Mouse (Mus musculus): ENCODE data around the gene Gm20431. TPM values are rescaled to one million over a fixed set of nuclear protein-coding genes. Genes with fewer than 3 reads are reported as not detected.

Gm20431 gene
- polyA plus RNA-seq, 1 experiment from 2014 or later = 8.2 TPM

GRCm38 (mm10) chr2:167632731-167633536 lies 28.4 kb downstream of the Gm20431 start:
- Histone ChIP-seq H3K36me3 (ENCODE audit: poor library complexity, severe bottlenecking) (peaks cover 7% of the 10 kb centered on the region), H3K27ac (peak overlapping the region; percentile 68; the same call in 1 of the 2 replicates), H3K9me3 (replicated peaks) (no peaks in the 10 kb centered on the region), H3K4me3 (peak overlapping the region; percentile 78), H3K4me1 (peaks cover 45% of the 10 kb centered on the region), H3K9ac (peak overlapping the region; percentile 92), H3K4me2 (peak overlapping the region; percentile 94), H3K27me3 (no peaks in the 10 kb centered on the region)
- 84% methylated on average over 12 of the region's 12 CpGs for WGBS
- ATAC-seq = no peak

DNA sequence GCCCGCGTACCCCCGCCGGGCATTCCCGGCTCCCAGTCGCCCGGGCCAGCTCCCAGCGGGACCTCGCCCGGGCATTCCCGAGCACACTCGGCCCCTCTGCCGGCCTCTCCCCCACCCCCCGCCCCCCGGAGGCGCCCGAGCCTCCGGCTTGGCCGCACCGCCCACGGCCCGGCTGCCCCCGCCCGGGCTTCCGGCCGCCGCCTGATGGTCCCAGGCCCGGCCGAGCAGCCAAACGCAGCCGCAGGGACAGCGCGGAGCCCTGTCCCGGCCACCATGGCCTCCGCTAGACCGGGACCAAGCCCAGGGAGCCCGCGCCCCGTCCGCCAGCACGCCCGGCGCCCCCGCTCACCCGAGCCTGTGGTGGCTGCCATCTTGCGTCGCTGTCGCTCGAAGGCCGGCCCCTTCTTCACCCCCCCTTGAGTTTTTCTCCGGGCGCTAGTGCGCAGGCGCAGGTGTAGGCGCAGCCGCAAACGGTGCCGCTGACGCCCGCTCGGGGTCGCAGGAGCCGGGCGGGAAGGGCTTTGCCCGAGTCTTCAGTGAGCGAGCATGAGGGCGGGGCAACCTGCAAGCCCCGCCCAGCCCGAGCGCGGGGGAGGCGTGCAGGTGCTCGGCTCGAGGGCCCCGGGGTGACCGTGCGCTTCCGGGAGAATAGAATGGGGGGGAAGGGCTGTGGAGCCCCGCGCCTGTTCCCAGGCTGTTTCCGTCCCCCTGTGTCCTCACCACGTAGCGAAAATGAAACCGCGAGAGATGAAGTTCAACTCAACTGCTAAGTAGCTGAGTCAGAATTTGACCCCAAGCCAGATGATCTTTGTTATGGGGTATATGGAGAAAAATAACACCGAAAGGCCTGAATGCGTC lies 29.5 kb downstream of the Gm20431 start, which contains the start of gene Ube2v1:
Gene Ube2v1, minus strand, starts transcription at position 505 of the 858 bp plus-strand sequence.
- peaks cover 56% of the 10 kb centered on the region for H3K4me1 ChIP-seq
- peak within 1 kb of the TSS; percentile 94 for H3K4me2 ChIP-seq
- peak within 1 kb of the TSS; percentile 81 for H3K27ac ChIP-seq
- peak; percentile 86 for ATAC-seq
- WGBS = under 1% methylated on average over 85 of the region's 87 CpGs
- H3K27me3 ChIP-seq = no peaks in the 10 kb centered on the region
- H3K4me3 ChIP-seq = peak within 1 kb of the TSS; percentile 78
- no peaks in the 10 kb centered on the region for H3K9me3 ChIP-seq (replicated peaks)
- H3K36me3 ChIP-seq (ENCODE audit: poor library complexity, severe bottlenecking) = peaks cover 12% of the 10 kb centered on the region
- peak within 1 kb of the TSS; percentile 92 for H3K9ac ChIP-seq

- peaks cover 15% of the 10 kb centered on the region for H3K36me3 ChIP-seq (ENCODE audit: poor library complexity, severe bottlenecking)
- peak overlapping the region; percentile 78 for H3K4me3 ChIP-seq
- WGBS = under 1% methylated on average over 30 of the region's 31 CpGs
- ATAC-seq = peak; percentile 20; the same call in 1 of the 2 replicates
- H3K27ac ChIP-seq = peak overlapping the region; percentile 81
- peak overlapping the region; percentile 94 for H3K4me2 ChIP-seq
- peaks cover 56% of the 10 kb centered on the region for H3K4me1 ChIP-seq
- no peaks in the 10 kb centered on the region for H3K9me3 ChIP-seq (replicated peaks)
- H3K27me3 ChIP-seq = no peaks in the 10 kb centered on the region
- H3K9ac ChIP-seq = peak overlapping the region; percentile 92
Observed at GRCm38 (mm10) chr2:167631181-167631590, 30.1 kb downstream of the Gm20431 start.

DNA sequence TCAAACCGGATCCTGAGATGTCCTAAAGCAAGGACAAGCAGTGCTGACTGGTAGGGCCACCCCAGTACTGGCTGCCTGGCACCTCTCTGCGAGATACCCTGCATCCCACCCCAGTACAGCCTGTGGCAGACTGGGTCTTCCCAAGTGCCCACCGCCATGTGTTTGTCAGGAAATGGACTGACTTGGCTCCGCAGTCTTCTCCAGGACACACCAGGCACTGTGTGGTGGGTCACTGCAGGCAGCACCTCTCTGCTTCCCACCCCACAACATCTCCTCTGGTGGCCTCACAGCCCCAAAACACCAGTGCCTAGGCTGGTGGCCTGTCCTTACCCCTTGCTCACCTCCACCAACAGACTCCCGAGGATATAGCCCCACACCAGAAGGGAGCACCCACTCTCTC lies 30.9 kb downstream of the Gm20431 start:
- Histone ChIP-seq H3K9ac (peak overlapping the region; percentile 92), H3K9me3 (replicated peaks) (no peaks in the 10 kb centered on the region), H3K27me3 (no peaks in the 10 kb centered on the region), H3K4me3 (peak overlapping the region; percentile 78), H3K4me1 (peaks cover 60% of the 10 kb centered on the region), H3K36me3 (ENCODE audit: poor library complexity, severe bottlenecking) (peaks cover 15% of the 10 kb centered on the region), H3K4me2 (peak overlapping the region; percentile 94), H3K27ac (no peak overlapping the region)
- ATAC-seq = no peak
- WGBS = 82% methylated on average over 5 of the region's 5 CpGs

DNA sequence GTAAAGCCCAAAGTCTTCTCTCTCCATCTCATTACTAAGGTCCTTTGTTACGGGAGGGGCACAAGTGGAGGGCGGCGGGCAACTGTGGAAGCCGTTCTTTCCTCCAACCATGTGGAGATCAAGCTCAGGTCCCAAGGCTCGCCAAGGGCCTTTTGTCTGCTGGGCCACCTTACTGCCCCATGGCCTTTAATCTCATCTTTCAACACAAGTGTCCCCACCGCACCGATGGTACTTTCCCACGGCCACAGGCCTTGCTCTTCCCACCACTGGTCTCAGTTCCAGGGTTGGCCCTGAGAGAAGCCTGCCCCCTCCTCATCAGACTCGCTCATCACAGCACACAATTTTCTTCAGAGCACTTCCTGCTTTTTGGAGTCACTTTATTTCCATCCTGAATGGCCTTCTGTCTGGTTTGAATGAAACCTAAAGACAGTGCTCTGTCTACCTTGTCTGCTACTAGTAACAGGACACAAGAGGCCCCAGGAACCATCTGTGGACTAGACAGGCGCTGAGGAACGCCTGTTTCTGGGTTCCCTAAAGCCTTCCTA lies 31.6 kb downstream of the Gm20431 start:
- H3K4me1 ChIP-seq = peaks cover 60% of the 10 kb centered on the region

GRCm38 (mm10) chr2:167628872-167629271 lies 32.4 kb downstream of the Gm20431 start:
- H3K36me3 ChIP-seq (ENCODE audit: poor library complexity, severe bottlenecking) = peaks cover 15% of the 10 kb centered on the region
- H3K4me1 ChIP-seq = peaks cover 58% of the 10 kb centered on the region
- no peak overlapping the region for H3K4me3 ChIP-seq
- H3K9ac ChIP-seq = no peak overlapping the region
- H3K27me3 ChIP-seq = no peaks in the 10 kb centered on the region
- no peaks in the 10 kb centered on the region for H3K9me3 ChIP-seq (replicated peaks)
- WGBS = 52% methylated on average over 4 of the region's 4 CpGs
- H3K27ac ChIP-seq = no peak overlapping the region
- H3K4me2 ChIP-seq = no peak overlapping the region
- no peak for ATAC-seq

More for the DNA sequence above, 31.6 kb downstream of the Gm20431 start:
- no peak for ATAC-seq
- H3K27ac ChIP-seq = no peak overlapping the region
- H3K4me2 ChIP-seq = peak overlapping the region; percentile 94
- peaks cover 15% of the 10 kb centered on the region for H3K36me3 ChIP-seq (ENCODE audit: poor library complexity, severe bottlenecking)
- H3K9ac ChIP-seq = peak overlapping the region; percentile 92
- H3K27me3 ChIP-seq = no peaks in the 10 kb centered on the region
- peak overlapping the region; percentile 78 for H3K4me3 ChIP-seq
- 73% methylated on average over 11 of the region's 11 CpGs for WGBS
- no peaks in the 10 kb centered on the region for H3K9me3 ChIP-seq (replicated peaks)

DNA sequence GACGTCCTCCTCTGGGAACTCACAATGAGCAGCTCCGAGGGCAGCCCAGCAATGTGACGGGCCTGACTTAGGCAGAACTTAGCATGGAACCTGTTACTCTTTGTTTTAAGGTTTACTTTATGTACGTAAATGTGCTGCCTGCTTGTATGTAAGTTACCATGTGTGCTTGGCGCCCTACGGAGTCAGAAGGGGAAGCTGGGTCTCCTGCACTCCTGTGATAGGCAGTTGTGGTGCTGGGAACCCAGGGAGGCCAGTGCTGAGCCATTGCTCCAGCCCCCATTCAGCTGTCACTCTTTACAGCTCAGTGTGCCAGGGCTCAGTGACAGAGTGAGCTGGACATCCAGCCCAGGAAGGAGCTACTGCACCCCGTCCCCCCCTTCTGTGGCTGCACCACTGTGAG lies 34.3 kb downstream of the Gm20431 start:
- Histone ChIP-seq H3K4me3 (no peak overlapping the region), H3K9ac (peak overlapping the region; percentile 21; the same call in 1 of the 2 replicates), H3K36me3 (ENCODE audit: poor library complexity, severe bottlenecking) (peaks cover 15% of the 10 kb centered on the region), H3K27ac (no peak overlapping the region), H3K27me3 (no peaks in the 10 kb centered on the region), H3K4me1 (peaks cover 46% of the 10 kb centered on the region), H3K4me2 (no peak overlapping the region), H3K9me3 (replicated peaks) (no peaks in the 10 kb centered on the region)
- ATAC-seq = no peak
- WGBS = 83% methylated on average over 7 of the region's 7 CpGs

DNA sequence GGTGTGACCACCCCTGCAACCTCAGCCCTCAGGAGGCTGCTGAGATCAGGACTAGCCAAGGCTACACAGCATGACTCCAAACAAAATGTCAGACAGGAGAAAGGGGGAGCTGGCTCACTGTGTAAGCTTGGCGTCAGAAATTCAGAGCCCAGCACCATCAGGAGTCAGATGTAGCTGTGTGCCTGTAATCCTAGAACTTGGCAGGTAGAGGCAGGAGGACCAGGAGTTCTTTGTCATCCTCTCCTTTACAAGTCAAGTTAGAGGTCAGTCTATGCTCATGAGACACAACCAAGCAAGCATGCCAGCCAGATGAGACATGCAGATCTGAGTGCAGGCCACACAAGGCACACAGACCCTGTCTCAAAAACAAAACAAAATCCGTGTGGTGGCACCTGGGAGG lies 35.6 kb downstream of the Gm20431 start:
- Histone ChIP-seq H3K27ac (no peak overlapping the region), H3K4me3 (no peak overlapping the region), H3K9ac (no peak overlapping the region), H3K27me3 (no peaks in the 10 kb centered on the region), H3K36me3 (ENCODE audit: poor library complexity, severe bottlenecking) (peaks cover 15% of the 10 kb centered on the region), H3K4me1 (peaks cover 46% of the 10 kb centered on the region), H3K9me3 (replicated peaks) (no peaks in the 10 kb centered on the region), H3K4me2 (no peak overlapping the region)
- WGBS = 52% methylated on average over 2 of the region's 2 CpGs
- no peak for ATAC-seq

- H3K4me1 ChIP-seq = peaks cover 34% of the 10 kb centered on the region
- H3K4me2 ChIP-seq = no peak overlapping the region
- no peak for ATAC-seq
- no peak overlapping the region for H3K27ac ChIP-seq
- no peak overlapping the region for H3K9ac ChIP-seq
- 90% methylated on average over 6 of the region's 6 CpGs for WGBS
- no peak overlapping the region for H3K4me3 ChIP-seq
- no peaks in the 10 kb centered on the region for H3K9me3 ChIP-seq (replicated peaks)
- H3K27me3 ChIP-seq = no peaks in the 10 kb centered on the region
- H3K36me3 ChIP-seq (ENCODE audit: poor library complexity, severe bottlenecking) = peaks cover 15% of the 10 kb centered on the region
Observed at GRCm38 (mm10) chr2:167624368-167625075, 36.8 kb downstream of the Gm20431 start.

GRCm38 (mm10) chr2:167622965-167623364 lies 38.3 kb downstream of the Gm20431 start:
- Histone ChIP-seq H3K4me3 (no peak overlapping the region), H3K4me2 (no peak overlapping the region), H3K27me3 (no peaks in the 10 kb centered on the region), H3K9me3 (replicated peaks) (no peaks in the 10 kb centered on the region), H3K9ac (no peak overlapping the region), H3K36me3 (ENCODE audit: poor library complexity, severe bottlenecking) (peaks cover 10% of the 10 kb centered on the region; the same call in 1 of the 2 replicates), H3K4me1 (peaks cover 21% of the 10 kb centered on the region; the same call in 1 of the 2 replicates), H3K27ac (no peak overlapping the region)
- 90% methylated on average over 5 of the region's 5 CpGs for WGBS
- no peak for ATAC-seq

DNA sequence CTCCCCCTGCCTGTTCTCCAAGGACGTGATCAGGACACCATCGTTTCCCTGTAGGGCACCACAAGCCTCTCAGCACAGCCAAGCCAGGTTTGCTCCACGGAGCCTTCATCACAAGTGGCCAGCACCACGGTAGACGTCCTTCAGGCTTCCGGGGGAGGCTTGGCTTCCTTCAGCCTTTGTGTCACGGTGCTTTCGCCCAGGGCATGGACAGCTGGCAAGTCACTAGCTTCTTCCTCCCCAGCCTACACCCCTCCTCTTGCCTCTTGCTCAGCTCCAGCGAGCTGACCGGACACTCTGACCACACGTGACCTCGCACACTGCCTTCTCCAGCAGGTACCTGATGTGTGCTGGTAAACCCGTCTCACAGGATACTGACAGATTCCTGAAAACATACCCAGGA lies 38.9 kb downstream of the Gm20431 start:
- no peak for ATAC-seq
- peaks cover 15% of the 10 kb centered on the region; the same call in 1 of the 2 replicates for H3K4me1 ChIP-seq
- WGBS = 93% methylated on average over 13 of the region's 13 CpGs
- no peak overlapping the region for H3K9ac ChIP-seq
- no peak overlapping the region for H3K27ac ChIP-seq
- H3K9me3 ChIP-seq (replicated peaks) = no peaks in the 10 kb centered on the region
- no peaks in the 10 kb centered on the region for H3K27me3 ChIP-seq
- no peak overlapping the region for H3K4me2 ChIP-seq
- H3K36me3 ChIP-seq (ENCODE audit: poor library complexity, severe bottlenecking) = peaks cover 13% of the 10 kb centered on the region
- no peak overlapping the region for H3K4me3 ChIP-seq

Measured in forebrain, embryonic 13.5 days (tissue).